Mouse (Mus musculus) cortical plate, adult 2 months (tissue): ENCODE measurements around the gene Taco1.

ENCODE experiments used
- CTCF ChIP-seq: fragments of 200-500 bp; IDR thresholded peaks from 2 replicates; pipeline ENCODE4 v1.5.1; 2011; ENCODE audit warnings: mild to moderate bottlenecking, control low read depth, low read length; ENCODE audit not compliant: insufficient read depth; ENCODE audit errors: extremely low read depth
- POLR2A ChIP-seq: fragments of 200-500 bp; IDR thresholded peaks from 2 replicates; pipeline ENCODE4 v1.6.1; 2011; ENCODE audit warnings: mild to moderate bottlenecking, low read length, control low read depth; ENCODE audit not compliant: insufficient read depth; ENCODE audit errors: extremely low read depth

DNA sequence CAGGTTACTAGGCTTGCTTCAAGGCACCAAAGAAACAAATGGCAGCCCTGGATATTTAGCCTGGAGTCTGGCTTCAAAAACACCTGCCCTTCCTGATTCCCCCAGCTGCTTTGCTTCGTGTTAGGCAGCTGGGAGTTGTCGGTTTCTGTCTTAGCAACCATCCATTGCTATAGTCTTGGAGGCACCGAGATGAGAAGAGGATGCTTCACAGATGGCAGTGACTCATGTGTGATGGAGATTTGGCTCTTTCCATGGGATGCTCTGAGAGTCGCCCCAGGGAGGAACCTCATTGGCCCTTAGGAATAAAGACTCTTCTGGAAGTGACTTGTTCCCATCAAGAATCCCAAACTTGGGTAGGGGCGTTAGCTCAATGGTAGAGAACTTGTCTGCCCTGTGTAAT, 49.4 kb upstream of the Taco1 start:
- TF ChIP-seq CTCF (no peak), POLR2A (no peak)
